Mouse (Mus musculus) liver, embryonic 14.5 days (tissue): ENCODE measurements around the gene Nxt2. TPM values are rescaled to one million over a fixed set of nuclear protein-coding genes. Genes with fewer than 3 reads are reported as not detected.

Experiments
- ATAC-seq: fragments of 200-750 bp; cut with Nextera tagmentation; 2 replicates; pipeline ENCODE4 v1.8.0; 2017; ENCODE audit warnings: moderate number of reproducible peaks, mild to moderate bottlenecking, moderate library complexity; ENCODE audit not compliant: insufficient read depth
- DNase-seq, 3 experiments: peaks; one replicate each; pipeline ENCODE4 v3.0.0-alpha.2; 2012 to 2013; ENCODE audit warnings: low read depth in 3 of 3, low spot score in 3 of 3
- H3K27ac ChIP-seq: fragments of 300-500 bp; sonication (generic); 2 replicates; pipeline ENCODE4 v1.5.1; 2014; ENCODE audit warnings: moderate library complexity, mild to moderate bottlenecking, control low read depth, inconsistent platforms
- H3K27me3 ChIP-seq: fragments of 300-500 bp; sonication (generic); 2 replicates; pipeline ENCODE4 v1.6.1; 2014; ENCODE audit warnings: mild to moderate bottlenecking, low read length, moderate library complexity; ENCODE audit not compliant: control insufficient read depth, insufficient read depth
- H3K36me3 ChIP-seq: fragments of 300-500 bp; sonication (generic); replicated peaks from 2 replicates; pipeline ENCODE4 v1.6.1; 2014; ENCODE audit warnings: low read depth; ENCODE audit not compliant: control insufficient read depth, insufficient read depth
- H3K4me1 ChIP-seq, 2 experiments: fragments of 200-500 bp in 1 of 2; fragments of 300-500 bp in 1 of 2; sonication (generic) in 1 of 2; replicated peaks; 2 replicates each; pipeline ENCODE4 v1.6.1; 2012 to 2014; ENCODE audit warnings: antibody characterized with exemption in 1 of 2, inconsistent platforms in 1 of 2, low read length in 1 of 2; ENCODE audit not compliant: control insufficient read depth in 2 of 2, insufficient read depth in 2 of 2
- H3K4me2 ChIP-seq: fragments of 300-500 bp; sonication (generic); 2 replicates; pipeline ENCODE4 v1.6.1; 2014; ENCODE audit warnings: low read depth, mild to moderate bottlenecking, control low read depth, moderate library complexity
- H3K4me3 ChIP-seq, 2 experiments: fragments of 200-500 bp in 1 of 2; fragments of 300-500 bp in 1 of 2; sonication (generic) in 1 of 2; 2 replicates each; pipeline ENCODE4 v1.5.1; 2012 to 2014; ENCODE audit warnings: low read depth in 2 of 2, low read length in 2 of 2, mild to moderate bottlenecking in 2 of 2, control low read depth in 1 of 2, inconsistent platforms in 1 of 2, moderate library complexity in 1 of 2; ENCODE audit not compliant: insufficient read depth in 1 of 2
- H3K9ac ChIP-seq: fragments of 300-500 bp; sonication (generic); replicated peaks from 2 replicates; pipeline ENCODE4 v1.6.1; 2014; ENCODE audit warnings: mild to moderate bottlenecking, control low read depth, moderate library complexity
- H3K9me3 ChIP-seq: fragments of 300-500 bp; sonication (generic); 2 replicates; pipeline ENCODE4 v1.6.1; 2016; ENCODE audit warnings: low read length, mixed read lengths; ENCODE audit not compliant: control insufficient read depth
- CTCF ChIP-seq: IDR thresholded peaks from 2 replicates; pipeline ENCODE4 v1.5.1; 2016; ENCODE audit warnings: antibody characterized with exemption, low read depth, control low read depth
- EP300 ChIP-seq: IDR thresholded peaks from 2 replicates; pipeline ENCODE4 v1.6.1; 2016; ENCODE audit warnings: antibody characterized with exemption, low read depth
- WGBS: fragments of 180-500 bp; shearing (Covaris S2); extraction: QIAGEN DNeasy Blood & Tissue Kit; methylation state at CpG from one replicate; pipeline ENCODE4 v1.1.7; 2014; ENCODE audit not compliant: insufficient replicate concordance; 5-methylcytosine and 5-hydroxymethylcytosine counted together
- polyA plus RNA-seq, 2 experiments: library from polyadenylated mRNA; depleted of rRNA in 1 of 2; stranded (reverse) in 1 of 2; unstranded in 1 of 2; fragments of >200 nt; fragmentation: Nextera tagmentation in 1 of 2; extraction: Ambion mirVana in 1 of 2; gene quantifications; 2 replicates each; pipeline versions ENCODE4 v1.2.1 to v1.2.3; 2012 to 2014

The Nxt2 gene
- polyA plus RNA-seq, 2 experiments: 2.2 to 7.3 TPM

DNA sequence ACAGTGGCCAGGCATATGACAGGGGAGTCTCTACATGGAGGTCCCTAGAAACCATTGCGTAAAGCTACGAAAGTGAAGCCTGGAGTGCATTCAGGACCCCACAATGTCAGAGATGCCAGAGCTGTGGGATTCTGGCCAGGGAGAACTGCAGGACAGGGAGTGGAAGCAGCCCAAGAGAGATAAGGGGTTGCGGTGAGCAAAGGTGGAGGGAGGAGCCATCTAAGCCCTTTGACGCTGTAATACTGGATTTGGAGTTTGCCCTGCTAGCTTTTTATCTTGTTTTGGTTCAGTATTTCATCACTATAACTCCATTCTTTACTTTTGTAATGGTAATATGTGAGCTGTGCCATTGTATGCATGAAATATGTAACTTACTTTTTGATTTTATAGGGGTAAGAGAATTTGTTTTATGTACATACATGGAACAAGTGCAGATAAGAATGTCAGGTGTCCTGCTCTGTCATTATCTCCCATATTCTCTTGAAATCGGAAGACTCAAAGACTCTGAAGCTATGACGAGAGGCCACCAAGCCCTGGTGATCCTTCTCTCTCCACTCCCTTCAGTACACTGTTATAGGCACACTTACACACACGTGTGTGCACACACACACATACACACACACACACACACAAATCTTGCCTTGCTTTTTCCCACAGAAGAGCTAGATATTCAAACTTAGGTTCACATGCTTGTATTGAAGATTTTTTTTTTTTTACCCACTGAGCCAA lies 23.6 kb downstream of the Nxt2 start:
- ATAC-seq (no peak), DNase-seq (no peak)
- no peaks in the 10 kb centered on the region for H3K9me3 ChIP-seq
- no peak overlapping the region for H3K4me2 ChIP-seq
- no peaks in the 10 kb centered on the region for H3K4me1 ChIP-seq
- no peak overlapping the region for H3K4me3 ChIP-seq
- no peak overlapping the region for H3K27ac ChIP-seq
- no peak overlapping the region for H3K9ac ChIP-seq
- no peaks in the 10 kb centered on the region for H3K36me3 ChIP-seq
- no peaks in the 10 kb centered on the region for H3K27me3 ChIP-seq
- TF ChIP-seq EP300: no peak
- TF ChIP-seq CTCF: no peak
- WGBS: 39% methylated on average over 7 of the region's 7 CpGs

DNA sequence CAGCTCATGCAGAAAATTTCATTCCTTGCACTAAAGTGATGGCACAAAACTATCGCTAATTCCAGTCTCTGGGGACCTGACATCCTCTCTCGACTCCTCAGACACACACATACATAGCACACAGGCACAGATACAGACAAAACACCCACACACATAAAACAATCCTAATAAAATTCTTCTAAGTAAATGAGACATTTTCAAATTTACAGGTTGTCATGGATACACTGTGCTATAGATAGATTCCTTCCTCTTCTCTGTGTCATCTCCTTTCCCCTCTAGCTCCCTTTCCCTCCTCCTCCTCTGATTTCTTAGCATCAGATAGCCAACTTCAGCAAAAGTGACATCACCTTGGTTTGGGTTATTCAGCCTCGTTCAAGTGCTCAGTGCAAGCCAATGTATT lies 49.5 kb downstream of the Nxt2 start:
- ATAC-seq (no peak), DNase-seq (no peak)
- Histone ChIP-seq H3K36me3 (no peaks in the 10 kb centered on the region), H3K9me3 (no peaks in the 10 kb centered on the region), H3K4me3 (no peak overlapping the region), H3K4me1 (no peaks in the 10 kb centered on the region), H3K4me2 (no peak overlapping the region), H3K9ac (no peak overlapping the region), H3K27me3 (no peaks in the 10 kb centered on the region), H3K27ac (no peak overlapping the region)
- TF ChIP-seq CTCF (no peak), EP300 (no peak)
- 53% methylated on average over 3 of the region's 3 CpGs for WGBS

DNA sequence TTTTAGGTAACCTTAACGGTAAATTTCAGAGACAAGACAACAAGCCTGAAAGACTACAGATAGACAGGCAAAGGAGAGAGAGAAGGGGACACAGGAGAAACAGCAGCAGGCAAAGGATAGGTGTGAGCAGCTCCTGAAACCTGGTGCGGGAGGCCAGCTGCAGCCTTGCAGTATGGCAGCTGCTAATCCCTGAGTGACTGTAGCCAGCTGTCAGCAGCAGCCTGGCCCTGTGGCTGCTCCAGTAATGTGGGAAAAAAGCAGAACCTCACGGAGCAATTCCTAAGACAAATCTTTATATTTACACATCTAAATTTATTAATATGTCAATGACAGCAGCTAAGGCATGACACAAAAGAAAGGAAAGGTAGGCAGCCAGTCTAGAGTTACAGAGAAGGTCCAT lies 50.0 kb downstream of the Nxt2 start:
- Histone ChIP-seq H3K36me3 (no peaks in the 10 kb centered on the region), H3K4me2 (no peak overlapping the region), H3K27ac (no peak overlapping the region), H3K27me3 (no peaks in the 10 kb centered on the region), H3K4me3 (no peak overlapping the region), H3K4me1 (no peaks in the 10 kb centered on the region), H3K9me3 (no peaks in the 10 kb centered on the region), H3K9ac (no peak overlapping the region)
- TF ChIP-seq CTCF (no peak), EP300 (no peak)
- ATAC-seq (no peak), DNase-seq (no peak)
- WGBS: 53% methylated on average over 3 of the region's 3 CpGs

DNA sequence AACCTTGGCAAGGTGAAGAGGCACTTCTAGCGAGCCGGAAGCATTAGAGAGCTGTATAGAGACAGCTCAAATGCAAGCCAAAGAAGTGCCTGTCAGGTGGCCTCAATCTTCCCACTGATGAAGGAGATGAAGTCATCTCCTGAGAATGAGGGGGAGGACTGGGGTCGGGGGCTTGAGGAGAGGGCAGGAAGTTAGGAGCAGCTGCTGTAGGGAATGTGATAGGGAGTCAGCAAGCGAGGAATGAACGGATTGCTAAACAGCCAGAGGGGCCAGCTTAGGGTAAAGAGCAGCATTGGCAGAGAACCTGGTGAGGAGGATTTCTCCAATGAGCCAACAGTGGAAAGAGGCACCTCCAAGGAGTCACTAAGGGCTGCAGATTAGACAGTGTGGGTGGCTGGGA lies 59.3 kb downstream of the Nxt2 start:
- Histone ChIP-seq H3K9ac (no peak overlapping the region), H3K27me3 (no peaks in the 10 kb centered on the region), H3K4me2 (no peak overlapping the region), H3K4me1 (no peaks in the 10 kb centered on the region), H3K27ac (no peak overlapping the region), H3K4me3 (no peak overlapping the region), H3K9me3 (no peaks in the 10 kb centered on the region), H3K36me3 (no peaks in the 10 kb centered on the region)
- ATAC-seq (no peak), DNase-seq (no peak)
- TF ChIP-seq CTCF (no peak), EP300 (no peak)
- WGBS: 43% methylated on average over 5 of the region's 5 CpGs

Other genes starting within 250 kb of the Nxt2 start
- gene Gucy2f, start 29.8 kb upstream of the Nxt2 start, polyA plus RNA-seq (2012; rRNA removed): not detected in 2 replicates
- not detected in 2 replicates for gene Gucy2f, start 29.8 kb upstream of the Nxt2 start, polyA plus RNA-seq (2014; fragmentation: Nextera tagmentation; extraction: Ambion mirVana)
- 0.47 and 0.50 TPM in 2 replicates for gene Kcne1l, start 79.5 kb downstream of the Nxt2 start, polyA plus RNA-seq (2012; rRNA removed)
- 0.56 and 1.1 TPM in 2 replicates for gene Kcne1l, start 79.5 kb downstream of the Nxt2 start, polyA plus RNA-seq (2014; fragmentation: Nextera tagmentation; extraction: Ambion mirVana)
- gene Acsl4, start 163.8 kb downstream of the Nxt2 start, polyA plus RNA-seq (2012; rRNA removed): 4.2 and 6.4 TPM in 2 replicates
- gene Acsl4, start 163.8 kb downstream of the Nxt2 start, polyA plus RNA-seq (2014; fragmentation: Nextera tagmentation; extraction: Ambion mirVana): 15.7 and 16.1 TPM in 2 replicates